Mouse (Mus musculus) testis, adult 2 months (tissue): ENCODE data around the gene Pdgfc. TPM values are rescaled to one million over a fixed set of nuclear protein-coding genes. Genes with fewer than 3 reads are reported as not detected.

ENCODE experiments used
- H3K27ac ChIP-seq: fragments of 200-500 bp; 2 replicates; pipeline ENCODE4 v1.5.1; 2012; ENCODE audit warnings: low read depth, low read length; ENCODE audit not compliant: control insufficient read depth, insufficient read depth
- H3K27me3 ChIP-seq: fragments of 200-500 bp; 2 replicates; pipeline ENCODE4 v1.6.1; 2012; ENCODE audit warnings: mild to moderate bottlenecking, low read length, moderate library complexity; ENCODE audit not compliant: control insufficient read depth, insufficient read depth
- H3K36me3 ChIP-seq: fragments of 200-500 bp; 2 replicates; pipeline ENCODE4 v1.6.1; 2012; ENCODE audit warnings: mild to moderate bottlenecking, low read length; ENCODE audit not compliant: control insufficient read depth, insufficient read depth
- H3K4me1 ChIP-seq: fragments of 200-500 bp; 2 replicates; pipeline ENCODE4 v1.6.1; 2012; ENCODE audit warnings: low read length; ENCODE audit not compliant: control insufficient read depth, insufficient read depth
- H3K4me3 ChIP-seq: fragments of 200-500 bp; 2 replicates; pipeline ENCODE4 v1.5.1; 2012; ENCODE audit warnings: low read depth, mild to moderate bottlenecking, low read length, moderate library complexity, mixed read lengths; ENCODE audit not compliant: control insufficient read depth
- CTCF ChIP-seq: fragments of 200-500 bp; IDR thresholded peaks from 2 replicates; pipeline ENCODE4 v1.5.1; 2012; ENCODE audit warnings: low read depth, mild to moderate bottlenecking, inconsistent platforms, low read length, moderate library complexity; ENCODE audit not compliant: control insufficient read depth, insufficient read depth, insufficient replicate concordance
- POLR2A ChIP-seq: fragments of 200-500 bp; IDR thresholded peaks from 2 replicates; pipeline ENCODE4 v1.6.1; 2012; ENCODE audit warnings: low read depth, mild to moderate bottlenecking, inconsistent platforms, low read length, moderate library complexity; ENCODE audit not compliant: control insufficient read depth
- polyA plus RNA-seq: library from polyadenylated mRNA; depleted of rRNA; stranded (reverse); fragments of >200 nt; gene quantifications from 2 replicates; pipeline ENCODE4 v1.2.3, GENCODE M21; 2012

The Pdgfc gene
- polyA plus RNA-seq, 1 experiment = 3.7 TPM

GRCm38 (mm10) chr3:81164091-81164490 lies 127.9 kb downstream of the Pdgfc start:
- H3K27me3 ChIP-seq = no peaks in the 10 kb centered on the region

GRCm38 (mm10) chr3:81170073-81170809 lies 134.0 kb downstream of the Pdgfc start:
- no peak for TF ChIP-seq POLR2A
- no peak for TF ChIP-seq CTCF
- Histone ChIP-seq H3K4me1 (no peaks in the 10 kb centered on the region; the same call in 1 of the 2 replicates), H3K27me3 (no peaks in the 10 kb centered on the region), H3K36me3 (no peaks in the 10 kb centered on the region), H3K27ac (no peak overlapping the region), H3K4me3 (no peak overlapping the region)

More at GRCm38 (mm10) chr3:81164091-81164490, 127.9 kb downstream of the Pdgfc start:
- Histone ChIP-seq H3K4me3 (no peak overlapping the region), H3K4me1 (no peaks in the 10 kb centered on the region), H3K36me3 (no peaks in the 10 kb centered on the region), H3K27ac (no peak overlapping the region)
- TF ChIP-seq POLR2A (no peak), CTCF (no peak)

GRCm38 (mm10) chr3:81174832-81175231 lies 138.6 kb downstream of the Pdgfc start:
- Histone ChIP-seq H3K27me3 (no peaks in the 10 kb centered on the region), H3K4me1 (no peaks in the 10 kb centered on the region; the same call in 1 of the 2 replicates), H3K4me3 (no peak overlapping the region), H3K27ac (no peak overlapping the region), H3K36me3 (no peaks in the 10 kb centered on the region)
- no peak for TF ChIP-seq POLR2A
- no peak for TF ChIP-seq CTCF

GRCm38 (mm10) chr3:81181319-81182013 lies 145.2 kb downstream of the Pdgfc start:
- no peak overlapping the region for H3K4me3 ChIP-seq
- no peaks in the 10 kb centered on the region for H3K27me3 ChIP-seq
- no peaks in the 10 kb centered on the region for H3K4me1 ChIP-seq
- H3K36me3 ChIP-seq = no peaks in the 10 kb centered on the region
- no peak overlapping the region for H3K27ac ChIP-seq
- TF ChIP-seq POLR2A (no peak), CTCF (no peak)

- Histone ChIP-seq H3K27me3 (no peaks in the 10 kb centered on the region), H3K27ac (no peak overlapping the region), H3K4me1 (no peaks in the 10 kb centered on the region), H3K36me3 (no peaks in the 10 kb centered on the region), H3K4me3 (no peak overlapping the region)
- no peak for TF ChIP-seq CTCF
- TF ChIP-seq POLR2A = no peak
Observed at GRCm38 (mm10) chr3:81196937-81197336, 160.7 kb downstream of the Pdgfc start.

- no peak overlapping the region for H3K4me3 ChIP-seq
Observed at GRCm38 (mm10) chr3:81197644-81198043, 161.4 kb downstream of the Pdgfc start.

GRCm38 (mm10) chr3:81200647-81201046 lies 164.4 kb downstream of the Pdgfc start:
- Histone ChIP-seq H3K4me1 (no peaks in the 10 kb centered on the region), H3K27me3 (no peaks in the 10 kb centered on the region), H3K27ac (no peak overlapping the region), H3K4me3 (no peak overlapping the region), H3K36me3 (no peaks in the 10 kb centered on the region)
- TF ChIP-seq POLR2A (no peak), CTCF (no peak)

More at GRCm38 (mm10) chr3:81197644-81198043, 161.4 kb downstream of the Pdgfc start:
- Histone ChIP-seq H3K27ac (no peak overlapping the region), H3K27me3 (no peaks in the 10 kb centered on the region), H3K36me3 (no peaks in the 10 kb centered on the region), H3K4me1 (no peaks in the 10 kb centered on the region)
- TF ChIP-seq CTCF (no peak), POLR2A (no peak)
